Mouse (Mus musculus) liver, embryonic 14.5 days (tissue): Measurements from ENCODE around the gene Pms1.

Experiments used
- CTCF ChIP-seq: IDR thresholded peaks from 2 replicates; pipeline ENCODE4 v1.5.1; 2016; ENCODE audit warnings: antibody characterized with exemption, low read depth, control low read depth
- EP300 ChIP-seq: IDR thresholded peaks from 2 replicates; pipeline ENCODE4 v1.6.1; 2016; ENCODE audit warnings: antibody characterized with exemption, low read depth

GRCm38 (mm10) chr1:53324277-53324676 lies 27.5 kb upstream of the Pms1 start:
- TF ChIP-seq CTCF (no peak), EP300 (no peak)
